Mouse (Mus musculus): ENCODE results near the gene Cyb561. TPM values are rescaled to one million over a fixed set of nuclear protein-coding genes. Genes with fewer than 3 reads are reported as not detected.
A peak's percentile ranks its signal among the peaks of the same experiment; 100 is the strongest.

The Cyb561 gene
- polyA plus RNA-seq, 1 experiment from 2014 or later, result 21.6 TPM

DNA sequence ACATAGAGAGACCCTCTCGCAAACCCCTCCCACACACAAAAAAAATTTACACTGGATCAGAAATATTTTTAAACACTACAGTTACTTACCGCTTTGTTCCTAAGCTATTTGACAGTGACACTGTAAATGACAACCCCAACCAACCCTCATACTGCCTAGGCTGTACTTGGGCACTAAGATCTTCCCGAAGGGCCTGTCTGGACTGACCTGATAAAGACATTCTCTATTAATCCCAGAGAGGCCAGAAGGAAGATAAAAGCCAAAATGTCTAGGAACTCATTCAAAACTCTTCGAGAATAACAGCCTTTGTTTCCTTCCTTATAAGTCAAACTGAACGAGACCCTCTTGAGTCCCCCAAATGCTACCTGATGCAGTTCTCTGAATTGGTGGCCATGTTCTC is 31.9 kb downstream of the Cyb561 start:
- no peak overlapping the region for H3K4me3 ChIP-seq (ENCODE audit: low read depth, low read length)
- no peak overlapping the region for H3K9ac ChIP-seq (ENCODE audit: low read depth, low read length)
- H3K4me2 ChIP-seq (ENCODE audit: low read depth, low read length), result no peak overlapping the region
- 91% methylated on average over 5 of the region's 5 CpGs for WGBS
- H3K27ac ChIP-seq (replicated peaks; ENCODE audit: low read depth, low read length), result no peak overlapping the region
- no peaks in the 10 kb centered on the region for H3K9me3 ChIP-seq (ENCODE audit: control insufficient read depth, low read length)
- no peaks in the 10 kb centered on the region for H3K4me1 ChIP-seq (ENCODE audit: control insufficient read depth, insufficient read depth, low read length)
- no peaks in the 10 kb centered on the region for H3K27me3 ChIP-seq (replicated peaks; ENCODE audit: control insufficient read depth, insufficient read depth, low read length)
- DNase-seq (ENCODE audit: low spot score), result no peak
- no peak for ATAC-seq (ENCODE audit: low read depth)
- peaks cover 62% of the 10 kb centered on the region for H3K36me3 ChIP-seq (ENCODE audit: control insufficient read depth, insufficient read depth, low read length)

GRCm38 (mm10) chr11:105920836-105921235 is 32.3 kb downstream of the Cyb561 start:
- H3K36me3 ChIP-seq (ENCODE audit: control insufficient read depth, insufficient read depth, low read length), result peaks cover 62% of the 10 kb centered on the region
- 90% methylated on average over 2 of the region's 2 CpGs for WGBS
- DNase-seq (ENCODE audit: low spot score), result no peak

DNA sequence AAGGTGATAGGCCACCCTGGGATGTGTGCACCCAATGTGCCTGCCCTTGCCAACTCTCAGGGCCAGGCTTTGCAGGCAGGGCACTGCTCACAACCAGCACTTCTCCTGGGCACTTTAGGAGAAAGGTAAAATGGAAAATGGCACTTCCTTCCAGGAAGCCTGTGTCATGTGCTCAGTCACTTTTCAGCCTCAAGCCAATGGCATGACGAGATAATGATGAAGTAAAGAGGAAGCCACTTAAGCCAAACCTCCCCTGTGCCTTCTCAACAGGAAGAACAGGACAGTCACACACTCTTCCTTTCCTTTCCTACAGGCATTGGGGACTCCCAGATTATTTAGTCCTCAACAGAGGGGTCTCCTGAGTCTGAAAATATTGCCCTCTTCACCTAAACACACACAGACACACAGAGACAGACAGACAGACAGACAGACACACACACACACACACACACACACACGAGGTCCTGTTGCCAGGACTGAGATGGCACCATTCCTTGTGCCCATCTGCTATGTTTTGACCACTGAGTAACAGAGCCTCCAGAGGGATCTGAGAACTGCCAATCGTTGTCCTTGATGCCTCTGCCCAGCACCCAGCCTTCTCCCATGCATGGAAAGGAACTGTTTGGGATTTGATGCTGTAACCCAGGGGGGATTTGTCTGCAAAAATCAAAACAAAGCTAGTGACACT is 32.9 kb downstream of the Cyb561 start:
- Histone ChIP-seq H3K9me3 (ENCODE audit: control insufficient read depth, low read length) (no peaks in the 10 kb centered on the region), H3K4me1 (ENCODE audit: control insufficient read depth, insufficient read depth, low read length) (no peaks in the 10 kb centered on the region), H3K4me3 (ENCODE audit: low read depth, low read length) (no peak overlapping the region), H3K27ac (replicated peaks; ENCODE audit: low read depth, low read length) (no peak overlapping the region), H3K27me3 (replicated peaks; ENCODE audit: control insufficient read depth, insufficient read depth, low read length) (no peaks in the 10 kb centered on the region), H3K9ac (ENCODE audit: low read depth, low read length) (no peak overlapping the region), H3K36me3 (ENCODE audit: control insufficient read depth, insufficient read depth, low read length) (peaks cover 62% of the 10 kb centered on the region), H3K4me2 (ENCODE audit: low read depth, low read length) (no peak overlapping the region)
- DNase-seq (ENCODE audit: low spot score) (no peak), ATAC-seq (ENCODE audit: low read depth) (no peak)
- WGBS, result 82% methylated on average over 3 of the region's 3 CpGs

More at GRCm38 (mm10) chr11:105920836-105921235, 32.3 kb downstream of the Cyb561 start:
- H3K27ac ChIP-seq (replicated peaks; ENCODE audit: low read depth, low read length), result no peak overlapping the region
- H3K4me1 ChIP-seq (ENCODE audit: control insufficient read depth, insufficient read depth, low read length), result no peaks in the 10 kb centered on the region
- H3K27me3 ChIP-seq (replicated peaks; ENCODE audit: control insufficient read depth, insufficient read depth, low read length), result no peaks in the 10 kb centered on the region
- no peak overlapping the region for H3K9ac ChIP-seq (ENCODE audit: low read depth, low read length)
- no peak for ATAC-seq (ENCODE audit: low read depth)
- H3K4me2 ChIP-seq (ENCODE audit: low read depth, low read length), result no peak overlapping the region
- no peaks in the 10 kb centered on the region for H3K9me3 ChIP-seq (ENCODE audit: control insufficient read depth, low read length)
- no peak overlapping the region for H3K4me3 ChIP-seq (ENCODE audit: low read depth, low read length)

- H3K4me3 ChIP-seq (ENCODE audit: low read depth, low read length), result no peak overlapping the region
- ATAC-seq (ENCODE audit: low read depth), result no peak
- H3K27ac ChIP-seq (replicated peaks; ENCODE audit: low read depth, low read length), result no peak overlapping the region
- H3K9ac ChIP-seq (ENCODE audit: low read depth, low read length), result no peak overlapping the region
- H3K27me3 ChIP-seq (replicated peaks; ENCODE audit: control insufficient read depth, insufficient read depth, low read length), result no peaks in the 10 kb centered on the region
- H3K36me3 ChIP-seq (ENCODE audit: control insufficient read depth, insufficient read depth, low read length), result peaks cover 36% of the 10 kb centered on the region; the same call in 1 of the 2 replicates
- no peak for DNase-seq (ENCODE audit: low spot score)
- H3K4me1 ChIP-seq (ENCODE audit: control insufficient read depth, insufficient read depth, low read length), result no peaks in the 10 kb centered on the region
- no peaks in the 10 kb centered on the region for H3K9me3 ChIP-seq (ENCODE audit: control insufficient read depth, low read length)
- H3K4me2 ChIP-seq (ENCODE audit: low read depth, low read length), result no peak overlapping the region
- WGBS, result 66% methylated on average over 5 of the region's 5 CpGs
Measured at GRCm38 (mm10) chr11:105913580-105913979, 39.6 kb downstream of the Cyb561 start.

GRCm38 (mm10) chr11:105911592-105912375 is 41.4 kb downstream of the Cyb561 start:
- H3K36me3 ChIP-seq (ENCODE audit: control insufficient read depth, insufficient read depth, low read length), result peaks cover 31% of the 10 kb centered on the region; the same call in 1 of the 2 replicates
- DNase-seq (ENCODE audit: low spot score), result peak; percentile 91
- H3K4me3 ChIP-seq (ENCODE audit: low read depth, low read length), result no peak overlapping the region
- WGBS, result 32% methylated on average over 4 of the region's 4 CpGs
- H3K9me3 ChIP-seq (ENCODE audit: control insufficient read depth, low read length), result no peaks in the 10 kb centered on the region
- H3K4me2 ChIP-seq (ENCODE audit: low read depth, low read length), result no peak overlapping the region
- no peaks in the 10 kb centered on the region for H3K27me3 ChIP-seq (replicated peaks; ENCODE audit: control insufficient read depth, insufficient read depth, low read length)
- ATAC-seq (ENCODE audit: low read depth), result peak; percentile 57
- no peak overlapping the region for H3K9ac ChIP-seq (ENCODE audit: low read depth, low read length)
- H3K4me1 ChIP-seq (ENCODE audit: control insufficient read depth, insufficient read depth, low read length), result no peaks in the 10 kb centered on the region
- H3K27ac ChIP-seq (replicated peaks; ENCODE audit: low read depth, low read length), result no peak overlapping the region

DNA sequence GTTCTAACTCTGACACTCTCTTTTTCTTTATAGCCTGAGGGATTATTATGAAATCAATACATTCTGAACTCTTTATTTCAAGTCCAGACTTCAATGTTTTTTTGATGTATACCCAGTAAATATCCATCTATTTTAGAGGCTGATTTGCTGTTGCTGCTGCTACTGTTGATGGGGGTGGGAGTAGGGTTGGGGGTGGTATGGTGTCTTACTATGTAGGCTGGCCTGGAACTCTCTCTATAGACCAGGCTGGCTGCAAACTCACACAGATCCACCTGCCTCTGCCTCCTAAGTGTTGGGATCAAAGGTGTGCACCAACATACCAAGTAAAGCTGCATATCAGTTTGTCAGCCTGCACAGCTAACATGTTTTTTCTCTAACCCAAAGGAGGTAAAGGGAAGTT is 42.0 kb downstream of the Cyb561 start:
- H3K27me3 ChIP-seq (replicated peaks; ENCODE audit: control insufficient read depth, insufficient read depth, low read length), result no peaks in the 10 kb centered on the region
- H3K4me2 ChIP-seq (ENCODE audit: low read depth, low read length), result no peak overlapping the region
- H3K4me1 ChIP-seq (ENCODE audit: control insufficient read depth, insufficient read depth, low read length), result no peaks in the 10 kb centered on the region
- ATAC-seq (ENCODE audit: low read depth) (no peak), DNase-seq (ENCODE audit: low spot score) (no peak)
- H3K9ac ChIP-seq (ENCODE audit: low read depth, low read length), result no peak overlapping the region
- H3K27ac ChIP-seq (replicated peaks; ENCODE audit: low read depth, low read length), result no peak overlapping the region
- no peak overlapping the region for H3K4me3 ChIP-seq (ENCODE audit: low read depth, low read length)
- H3K9me3 ChIP-seq (ENCODE audit: control insufficient read depth, low read length), result no peaks in the 10 kb centered on the region
- peaks cover 26% of the 10 kb centered on the region; the same call in 1 of the 2 replicates for H3K36me3 ChIP-seq (ENCODE audit: control insufficient read depth, insufficient read depth, low read length)

GRCm38 (mm10) chr11:105909617-105910016 is 43.5 kb downstream of the Cyb561 start:
- Histone ChIP-seq H3K4me2 (ENCODE audit: low read depth, low read length) (no peak overlapping the region), H3K9me3 (ENCODE audit: control insufficient read depth, low read length) (no peaks in the 10 kb centered on the region), H3K4me1 (ENCODE audit: control insufficient read depth, insufficient read depth, low read length) (no peaks in the 10 kb centered on the region), H3K27ac (replicated peaks; ENCODE audit: low read depth, low read length) (no peak overlapping the region), H3K27me3 (replicated peaks; ENCODE audit: control insufficient read depth, insufficient read depth, low read length) (no peaks in the 10 kb centered on the region), H3K36me3 (ENCODE audit: control insufficient read depth, insufficient read depth, low read length) (peaks cover 23% of the 10 kb centered on the region; the same call in 1 of the 2 replicates), H3K9ac (ENCODE audit: low read depth, low read length) (no peak overlapping the region), H3K4me3 (ENCODE audit: low read depth, low read length) (no peak overlapping the region)
- DNase-seq (ENCODE audit: low spot score), result no peak
- ATAC-seq (ENCODE audit: low read depth), result no peak
- 72% methylated on average over 2 of the region's 2 CpGs for WGBS

DNA sequence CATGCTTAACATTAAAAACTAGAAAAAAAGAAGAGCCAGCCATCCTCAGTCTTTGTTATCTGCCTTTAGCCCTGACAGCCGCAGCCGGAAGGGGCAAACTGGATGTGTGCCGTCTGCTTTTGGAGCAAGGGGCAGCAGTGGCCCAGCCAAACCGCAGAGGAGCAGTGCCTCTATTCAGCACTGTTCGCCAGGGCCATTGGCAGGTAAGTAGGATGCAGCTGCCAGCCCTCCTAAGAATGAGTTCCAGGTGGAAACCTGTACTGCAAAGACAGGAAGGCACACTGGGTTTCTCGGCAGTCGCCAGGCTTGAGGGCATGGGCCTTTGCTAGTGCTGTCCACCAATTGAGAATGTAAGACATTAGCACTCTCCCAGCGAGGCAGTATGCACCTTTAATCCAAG is 44.2 kb downstream of the Cyb561 start:
- peaks cover 27% of the 10 kb centered on the region; the same call in 1 of the 2 replicates for H3K36me3 ChIP-seq (ENCODE audit: control insufficient read depth, insufficient read depth, low read length)
- 85% methylated on average over 8 of the region's 8 CpGs for WGBS
- H3K4me1 ChIP-seq (ENCODE audit: control insufficient read depth, insufficient read depth, low read length), result no peaks in the 10 kb centered on the region
- no peaks in the 10 kb centered on the region for H3K9me3 ChIP-seq (ENCODE audit: control insufficient read depth, low read length)
- H3K27ac ChIP-seq (replicated peaks; ENCODE audit: low read depth, low read length), result no peak overlapping the region
- H3K27me3 ChIP-seq (replicated peaks; ENCODE audit: control insufficient read depth, insufficient read depth, low read length), result no peaks in the 10 kb centered on the region
- no peak overlapping the region for H3K4me3 ChIP-seq (ENCODE audit: low read depth, low read length)
- DNase-seq (ENCODE audit: low spot score) (no peak), ATAC-seq (ENCODE audit: low read depth) (no peak)
- H3K9ac ChIP-seq (ENCODE audit: low read depth, low read length), result no peak overlapping the region
- no peak overlapping the region for H3K4me2 ChIP-seq (ENCODE audit: low read depth, low read length)

Measured in embryonic facial prominence, embryonic 14.5 days (tissue).